ENCODE assay signal across 9 mouse cellular contexts in genomic region chr3:149705724-149706123, GRCm38 (mm10).
A peak's percentile ranks its signal among the peaks of the same experiment; 100 is the strongest.
DNase-seq lines count a peak whose midpoint lies in the region; ATAC-seq and TF ChIP-seq lines count a peak whose summit lies in the region.
"Had no signal": no experiment of that assay in that cellular context is flagged by ENCODE, and none has a peak within 500 bp of the region (broad histone marks: within the 10 kb centered on the region; RNA-seq: fewer than 3 reads in every experiment).

No protein-coding gene starts in this region.

- H3K27me3 ChIP-seq in midbrain, embryonic 14.5 days (ENCODE audit: control insufficient read depth, insufficient read depth, low read length), result no peaks in the 10 kb centered on the region
- no peaks in the 10 kb centered on the region for H3K27me3 ChIP-seq in midbrain, embryonic 11.5 days (ENCODE audit: control insufficient read depth, insufficient read depth, low read length)
- H3K27me3 ChIP-seq in limb, embryonic 14.5 days (ENCODE audit: control insufficient read depth, insufficient read depth, low read length), result no peaks in the 10 kb centered on the region

- H3K9me3 ChIP-seq in midbrain, embryonic 14.5 days (ENCODE audit: control insufficient read depth, low read length), result no peaks in the 10 kb centered on the region
- H3K9me3 ChIP-seq in midbrain, embryonic 11.5 days (ENCODE audit: control insufficient read depth, low read length), result no peaks in the 10 kb centered on the region
- no peaks in the 10 kb centered on the region for H3K9me3 ChIP-seq in limb, embryonic 14.5 days (ENCODE audit: control insufficient read depth, low read length)

- no peak overlapping the region for H3K4me3 ChIP-seq in midbrain, embryonic 14.5 days (replicated peaks; ENCODE audit: low read depth, low read length)
- H3K4me3 ChIP-seq in midbrain, embryonic 11.5 days (ENCODE audit: low read depth, low read length), result no peak overlapping the region
- H3K4me3 ChIP-seq in limb, embryonic 14.5 days (replicated peaks; ENCODE audit: low read length), result peak overlapping the region; percentile 15

- no peak overlapping the region for H3K9ac ChIP-seq in midbrain, embryonic 14.5 days (replicated peaks; ENCODE audit: low read length)
- H3K9ac ChIP-seq in midbrain, embryonic 11.5 days (ENCODE audit: low read length), result no peak overlapping the region
- H3K9ac ChIP-seq in limb, embryonic 14.5 days (ENCODE audit: low read depth, low read length, severe bottlenecking), result no peak overlapping the region

- H3K4me1 ChIP-seq in midbrain, embryonic 14.5 days (ENCODE audit: control insufficient read depth, insufficient read depth, low read length), result no peaks in the 10 kb centered on the region
- H3K4me1 ChIP-seq in midbrain, embryonic 11.5 days (ENCODE audit: control insufficient read depth, insufficient read depth, low read length), result no peaks in the 10 kb centered on the region
- peaks cover 8% of the 10 kb centered on the region; the same call in 1 of the 2 replicates for H3K4me1 ChIP-seq in limb, embryonic 14.5 days (ENCODE audit: control insufficient read depth, insufficient read depth, low read length)

- 86% methylated on average over 10 of the region's 10 CpGs for WGBS in midbrain, embryonic 14.5 days
- WGBS in midbrain, embryonic 11.5 days, result 96% methylated on average over 10 of the region's 10 CpGs
- 45% methylated on average over 10 of the region's 10 CpGs for WGBS in limb, embryonic 14.5 days

- TF ChIP-seq POLR2A in limb, embryonic 14.5 days (IDR thresholded peaks at IDR 0.05; ENCODE audit: borderline replicate concordance, extremely low read depth, insufficient read depth, insufficient read length), result no peak

- no peak overlapping the region for H3K27ac ChIP-seq in midbrain, embryonic 14.5 days (replicated peaks; ENCODE audit: low read depth, low read length)
- H3K27ac ChIP-seq in midbrain, embryonic 11.5 days (ENCODE audit: low read depth, low read length), result no peak overlapping the region
- H3K27ac ChIP-seq in limb, embryonic 14.5 days (replicated peaks; ENCODE audit: low read depth, low read length), result no peak overlapping the region

- no peak overlapping the region for H3K4me2 ChIP-seq in midbrain, embryonic 14.5 days (ENCODE audit: low read length)
- no peak overlapping the region for H3K4me2 ChIP-seq in midbrain, embryonic 11.5 days
- H3K4me2 ChIP-seq in limb, embryonic 14.5 days (replicated peaks; ENCODE audit: low read depth, low read length, severe bottlenecking), result peak overlapping the region; percentile 40

- H3K36me3 ChIP-seq in midbrain, embryonic 14.5 days (ENCODE audit: control insufficient read depth, insufficient read depth, low read length), result no peaks in the 10 kb centered on the region
- H3K36me3 ChIP-seq in midbrain, embryonic 11.5 days (ENCODE audit: control insufficient read depth, insufficient read depth, low read length), result no peaks in the 10 kb centered on the region
- no peaks in the 10 kb centered on the region for H3K36me3 ChIP-seq in limb, embryonic 14.5 days (ENCODE audit: control insufficient read depth, insufficient read depth, low read length)

- peak; percentile 2 for DNase-seq in cerebellum, adult 9-11 months
- no peak for DNase-seq in cerebellum, postnatal 4 days (ENCODE audit: low spot score in 2 of 2)
- DNase-seq in midbrain, embryonic 14.5 days, result peak; percentile 28
- no peak for DNase-seq in midbrain, embryonic 11.5 days (ENCODE audit: low spot score, missing footprints)
- no peak for DNase-seq in limb, embryonic 14.5 days (ENCODE audit: low spot score)
- no peak for DNase-seq in adrenal gland, postnatal 10 days
- no peak for DNase-seq in lung, postnatal 4 days
- DNase-seq: embryo, embryonic 11 days had no signal

- no peak for ATAC-seq in midbrain, embryonic 14.5 days (ENCODE audit: low FRiP score, low TSS enrichment)
- no peak for ATAC-seq in midbrain, embryonic 11.5 days (ENCODE audit: low FRiP score)
- ATAC-seq in limb, embryonic 14.5 days (ENCODE audit: low FRiP score, low read depth), result no peak
- ATAC-seq in granulocyte monocyte progenitor cell, adult 5-6 weeks (replicated peaks; ENCODE audit: poor library complexity, severe bottlenecking), result no peak

Comparison
In these comparisons a context has a peak if more than half of its experiments do, and no peak if none do; other contexts are left out.
1. DNase-seq: peak in cerebellum, adult 9-11 months (single experiment) and midbrain, embryonic 14.5 days (single experiment); none in cerebellum, postnatal 4 days (0 of 2), midbrain, embryonic 11.5 days (single experiment), limb, embryonic 14.5 days (single experiment), adrenal gland, postnatal 10 days (single experiment) and lung, postnatal 4 days (0 of 2).